Mouse (Mus musculus) urinary bladder, adult 18-20 months (tissue): Measurements from ENCODE around the gene Gm45521.

Experiments used
- DNase-seq, 2 experiments: peaks; one replicate each; pipeline ENCODE4 v3.0.0; 2022; ENCODE audit warnings: low spot score in 2 of 2, mixed read lengths in 2 of 2

The Gm45521 gene

GRCm38 (mm10) chr14:7952610-7953254, 4.4 kb upstream of the Gm45521 start:
- DNase-seq, result peak in 1 of 2 experiments; percentile 27

GRCm38 (mm10) chr14:7954071-7954471, 3.0 kb upstream of the Gm45521 start:
- peak in 1 of 2 experiments; percentile 34 for DNase-seq

GRCm38 (mm10) chr14:7956427-7956826, 661 bp upstream of the Gm45521 start:
- DNase-seq, result peak; percentile 64 to 74

- no peak for DNase-seq
Observed at GRCm38 (mm10) chr14:7960616-7961015, 3.5 kb downstream of the Gm45521 start.

- DNase-seq, result no peak
Observed at GRCm38 (mm10) chr14:7961714-7962113, 4.6 kb downstream of the Gm45521 start.

GRCm38 (mm10) chr14:7962626-7963025, 5.5 kb downstream of the Gm45521 start:
- DNase-seq, result no peak

- DNase-seq, result no peak
Observed at GRCm38 (mm10) chr14:7963160-7963559, 6.1 kb downstream of the Gm45521 start.

- peak in 1 of 2 experiments; percentile 43 for DNase-seq
Observed at GRCm38 (mm10) chr14:7964219-7964889, 7.3 kb downstream of the Gm45521 start.

- no peak for DNase-seq
Observed at GRCm38 (mm10) chr14:7971889-7972493, 14.9 kb downstream of the Gm45521 start.

- DNase-seq, result no peak
Observed at GRCm38 (mm10) chr14:7974643-7975042, 17.6 kb downstream of the Gm45521 start.

- DNase-seq, result no peak
Observed at GRCm38 (mm10) chr14:7975177-7975576, 18.1 kb downstream of the Gm45521 start.

- no peak for DNase-seq
Observed at GRCm38 (mm10) chr14:7977471-7977870, 20.4 kb downstream of the Gm45521 start.

GRCm38 (mm10) chr14:7978183-7978582, 21.1 kb downstream of the Gm45521 start:
- no peak for DNase-seq

- no peak for DNase-seq
Observed at GRCm38 (mm10) chr14:7981226-7981625, 24.1 kb downstream of the Gm45521 start.

GRCm38 (mm10) chr14:7986913-7987312, 29.8 kb downstream of the Gm45521 start:
- no peak for DNase-seq

GRCm38 (mm10) chr14:7989371-7989770, 32.3 kb downstream of the Gm45521 start:
- DNase-seq, result no peak

GRCm38 (mm10) chr14:7989961-7990360, 32.9 kb downstream of the Gm45521 start:
- DNase-seq, result no peak

GRCm38 (mm10) chr14:7991108-7991776, 34.2 kb downstream of the Gm45521 start:
- DNase-seq, result no peak

GRCm38 (mm10) chr14:7992158-7992557, 35.1 kb downstream of the Gm45521 start:
- no peak for DNase-seq

- DNase-seq, result peak; percentile 42 to 43
Observed at GRCm38 (mm10) chr14:7994271-7994767, 37.2 kb downstream of the Gm45521 start, which contains the start of gene Dnase1l3. Gene Dnase1l3 (minus strand): TSS chr14:7994573.

GRCm38 (mm10) chr14:7997255-7997696, 40.2 kb downstream of the Gm45521 start:
- DNase-seq, result peak; percentile 83 to 84

- DNase-seq, result no peak
Observed at GRCm38 (mm10) chr14:7999030-7999429, 41.9 kb downstream of the Gm45521 start.
